Mouse (Mus musculus) ES-Bruce4 (cell line): ENCODE data around the gene Daam1. TPM values are rescaled to one million over a fixed set of nuclear protein-coding genes. Genes with fewer than 3 reads are reported as not detected.

Source experiments
- H3K27ac ChIP-seq: 2 replicates; pipeline ENCODE4 v1.5.1; 2012; ENCODE audit warnings: low read length, inconsistent platforms; ENCODE audit not compliant: insufficient read depth
- H3K27me3 ChIP-seq: 2 replicates; pipeline ENCODE4 v1.6.1; 2012; ENCODE audit warnings: mild to moderate bottlenecking, low read length, inconsistent platforms; ENCODE audit not compliant: control insufficient read depth, poor library complexity, insufficient read depth, severe bottlenecking
- H3K36me3 ChIP-seq: 2 replicates; pipeline ENCODE4 v1.6.1; 2012; ENCODE audit warnings: inconsistent platforms, mild to moderate bottlenecking, low read length, moderate library complexity; ENCODE audit not compliant: control insufficient read depth, poor library complexity, insufficient read depth, severe bottlenecking
- H3K4me1 ChIP-seq: one replicate; pipeline ENCODE4 v1.8.1; 2011; ENCODE audit warnings: low read length; ENCODE audit not compliant: control insufficient read depth, insufficient read depth
- H3K4me3 ChIP-seq: 2 replicates; pipeline ENCODE4 v1.5.1; 2011; ENCODE audit warnings: low read depth, mild to moderate bottlenecking, low read length
- H3K9ac ChIP-seq: 2 replicates; pipeline ENCODE4 v1.6.1; 2012; ENCODE audit warnings: low read depth, mild to moderate bottlenecking, inconsistent platforms; ENCODE audit not compliant: poor library complexity, severe bottlenecking
- H3K9me3 ChIP-seq: replicated peaks from 2 replicates; pipeline ENCODE4 v1.6.1; 2012; ENCODE audit warnings: mild to moderate bottlenecking, low read length, inconsistent platforms; ENCODE audit not compliant: control insufficient read depth, poor library complexity, insufficient read depth, severe bottlenecking
- CTCF ChIP-seq: IDR thresholded peaks from one replicate; pipeline ENCODE4 v1.8.1; 2011; ENCODE audit warnings: low read depth, low read length
- EP300 ChIP-seq: IDR thresholded peaks from 2 replicates; pipeline ENCODE4 v1.6.1; 2011; ENCODE audit warnings: low read depth, low read length; ENCODE audit not compliant: insufficient read depth
- POLR2A ChIP-seq: IDR thresholded peaks from one replicate; pipeline ENCODE4 v1.8.1; 2011; ENCODE audit warnings: low read length; ENCODE audit not compliant: insufficient read depth
- polyA plus RNA-seq: library from polyadenylated mRNA; stranded (reverse); fragments of >200 nt; gene quantifications from 2 replicates; pipeline ENCODE4 v1.2.4, GENCODE M21; 2011; ENCODE audit warnings: low read depth; ENCODE audit not compliant: missing spikeins, insufficient read depth, insufficient read length

Daam1 gene
- polyA plus RNA-seq, 1 experiment = 33.0 TPM

- no peaks in the 10 kb centered on the region for H3K9me3 ChIP-seq
Measured at GRCm38 (mm10) chr12:71890282-71890681, 59.4 kb downstream of the Daam1 start.

GRCm38 (mm10) chr12:71891729-71892355 lies 61.0 kb downstream of the Daam1 start:
- H3K4me3 ChIP-seq = no peak overlapping the region
- no peak overlapping the region for H3K9ac ChIP-seq
- no peaks in the 10 kb centered on the region for H3K9me3 ChIP-seq
- peaks cover 7% of the 10 kb centered on the region for H3K4me1 ChIP-seq
- TF ChIP-seq POLR2A = no peak
- no peak for TF ChIP-seq CTCF
- no peak for TF ChIP-seq EP300
- H3K36me3 ChIP-seq = no peaks in the 10 kb centered on the region
- H3K27me3 ChIP-seq = no peaks in the 10 kb centered on the region
- no peak overlapping the region for H3K27ac ChIP-seq

More at GRCm38 (mm10) chr12:71890282-71890681, 59.4 kb downstream of the Daam1 start:
- Histone ChIP-seq H3K4me3 (no peak overlapping the region), H3K36me3 (no peaks in the 10 kb centered on the region), H3K27ac (no peak overlapping the region), H3K27me3 (no peaks in the 10 kb centered on the region), H3K4me1 (peaks cover 8% of the 10 kb centered on the region), H3K9ac (no peak overlapping the region)
- no peak for TF ChIP-seq CTCF
- TF ChIP-seq EP300 = no peak
- no peak for TF ChIP-seq POLR2A

- no peaks in the 10 kb centered on the region for H3K36me3 ChIP-seq
- no peak overlapping the region for H3K9ac ChIP-seq
- TF ChIP-seq CTCF = no peak
- TF ChIP-seq POLR2A = no peak
- TF ChIP-seq EP300 = no peak
- peaks cover 7% of the 10 kb centered on the region for H3K4me1 ChIP-seq
- H3K4me3 ChIP-seq = no peak overlapping the region
- H3K27ac ChIP-seq = no peak overlapping the region
- H3K27me3 ChIP-seq = no peaks in the 10 kb centered on the region
- H3K9me3 ChIP-seq = no peaks in the 10 kb centered on the region
Measured at GRCm38 (mm10) chr12:71892996-71893605, 62.2 kb downstream of the Daam1 start.

- Histone ChIP-seq H3K9me3 (no peaks in the 10 kb centered on the region), H3K4me3 (no peak overlapping the region), H3K27me3 (no peaks in the 10 kb centered on the region), H3K9ac (no peak overlapping the region), H3K4me1 (no peaks in the 10 kb centered on the region), H3K36me3 (no peaks in the 10 kb centered on the region), H3K27ac (no peak overlapping the region)
- no peak for TF ChIP-seq POLR2A
- no peak for TF ChIP-seq CTCF
- no peak for TF ChIP-seq EP300
Measured at GRCm38 (mm10) chr12:71898231-71898630, 67.4 kb downstream of the Daam1 start.

GRCm38 (mm10) chr12:71898666-71899520 lies 68.0 kb downstream of the Daam1 start:
- Histone ChIP-seq H3K27ac (no peak overlapping the region), H3K4me3 (no peak overlapping the region), H3K36me3 (no peaks in the 10 kb centered on the region), H3K4me1 (no peaks in the 10 kb centered on the region), H3K27me3 (no peaks in the 10 kb centered on the region), H3K9me3 (no peaks in the 10 kb centered on the region), H3K9ac (no peak overlapping the region)
- no peak for TF ChIP-seq CTCF

- Histone ChIP-seq H3K36me3 (no peaks in the 10 kb centered on the region), H3K27ac (no peak overlapping the region)
- no peak for TF ChIP-seq EP300
- no peak for TF ChIP-seq CTCF
- TF ChIP-seq POLR2A = no peak
Measured at GRCm38 (mm10) chr12:71899566-71899965, 68.7 kb downstream of the Daam1 start.

More at GRCm38 (mm10) chr12:71899566-71899965, 68.7 kb downstream of the Daam1 start:
- no peak overlapping the region for H3K9ac ChIP-seq
- H3K4me3 ChIP-seq = no peak overlapping the region
- no peaks in the 10 kb centered on the region for H3K27me3 ChIP-seq
- no peaks in the 10 kb centered on the region for H3K9me3 ChIP-seq
- no peaks in the 10 kb centered on the region for H3K4me1 ChIP-seq
